Mouse (Mus musculus): ENCODE measurements around the gene Cxcl17. TPM values are rescaled to one million over a fixed set of nuclear protein-coding genes. Genes with fewer than 3 reads are reported as not detected.

Cxcl17 gene
- polyA plus RNA-seq, 1 experiment from 2014 or later = 0.40 TPM

DNA sequence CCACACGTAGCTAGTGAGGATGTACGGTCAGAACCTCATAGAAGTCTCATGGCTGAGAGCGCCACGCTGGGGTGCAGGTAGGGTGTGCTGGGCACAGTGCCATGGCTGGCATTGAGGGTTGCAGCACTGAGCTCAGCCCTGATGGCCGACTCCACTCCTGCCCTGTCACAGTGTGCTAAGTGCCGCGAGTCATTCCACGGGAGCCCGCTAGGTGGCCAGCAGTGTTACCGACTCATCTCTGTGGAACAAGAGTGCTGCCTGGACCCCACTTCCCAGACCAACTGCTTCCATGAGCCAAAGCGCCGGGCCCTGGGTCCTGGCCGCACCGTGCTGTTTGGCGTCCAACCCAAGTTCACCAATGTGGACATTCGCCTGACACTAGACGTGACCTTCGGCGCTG lies 49.5 kb downstream of the Cxcl17 start:
- H3K27ac ChIP-seq (replicated peaks) = no peak overlapping the region
- ATAC-seq (ENCODE audit: extremely low read depth, insufficient number of reproducible peaks, low FRiP score, low TSS enrichment) = no peak
- no peak overlapping the region for H3K4me3 ChIP-seq
- peaks cover 18% of the 10 kb centered on the region for H3K4me1 ChIP-seq
- H3K9me3 ChIP-seq = no peaks in the 10 kb centered on the region
- no peak overlapping the region for H3K9ac ChIP-seq
- peaks cover 58% of the 10 kb centered on the region for H3K36me3 ChIP-seq
- 81% methylated on average over 19 of the region's 19 CpGs for WGBS
- H3K27me3 ChIP-seq (replicated peaks) = peaks cover 34% of the 10 kb centered on the region
- H3K4me2 ChIP-seq = no peak overlapping the region

DNA sequence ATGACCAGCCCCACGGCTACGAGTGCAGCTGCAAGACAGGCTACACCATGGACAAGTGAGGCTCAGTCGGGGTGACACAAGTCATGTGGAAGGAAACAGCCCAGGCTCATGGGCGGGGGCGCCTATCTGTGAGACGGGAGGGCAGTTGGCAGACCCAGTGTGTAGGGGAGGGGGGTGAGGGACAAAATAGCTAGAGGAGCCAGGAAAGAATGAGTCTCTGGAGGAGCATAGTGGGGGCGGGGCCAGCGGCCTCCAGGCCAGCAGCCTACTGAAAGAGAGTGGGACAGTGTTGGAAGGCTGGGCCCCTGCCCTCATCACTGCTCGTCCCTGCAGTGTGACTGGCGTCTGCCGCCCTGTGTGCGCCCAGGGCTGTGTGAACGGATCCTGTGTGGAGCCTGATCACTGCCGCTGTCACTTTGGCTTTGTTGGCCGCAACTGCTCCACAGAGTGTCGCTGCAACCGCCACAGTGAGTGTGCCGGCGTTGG lies 53.9 kb downstream of the Cxcl17 start:
- Histone ChIP-seq H3K4me2 (peak overlapping the region; percentile 22; the same call in 1 of the 2 replicates), H3K4me1 (peaks cover 10% of the 10 kb centered on the region), H3K36me3 (peaks cover 82% of the 10 kb centered on the region), H3K4me3 (no peak overlapping the region), H3K27me3 (replicated peaks) (no peaks in the 10 kb centered on the region), H3K9ac (peak overlapping the region; percentile 33), H3K9me3 (no peaks in the 10 kb centered on the region), H3K27ac (replicated peaks) (peak overlapping the region; percentile 48; the same call in 1 of the 2 replicates)
- WGBS = 74% methylated on average over 19 of the region's 19 CpGs
- ATAC-seq (ENCODE audit: extremely low read depth, insufficient number of reproducible peaks, low FRiP score, low TSS enrichment) = peak; percentile 26; the same call in 1 of the 2 replicates

Other genes with a start within 250 kb of the Cxcl17 start
- 0.43 and 0.51 TPM in 2 replicates for gene Pou2f2, start 233.2 kb downstream of the Cxcl17 start, polyA plus RNA-seq (2015; fragmentation: Nextera tagmentation; extraction: Ambion mirVana)
- 5.3 and 6.6 TPM in 2 replicates for gene Dedd2, start 192.3 kb downstream of the Cxcl17 start, polyA plus RNA-seq (2015; fragmentation: Nextera tagmentation; extraction: Ambion mirVana)
- 2.1 TPM in 2 replicates for gene Zfp526, start 191.5 kb downstream of the Cxcl17 start, polyA plus RNA-seq (2015; fragmentation: Nextera tagmentation; extraction: Ambion mirVana)
- 7.8 and 8.2 TPM in 2 replicates for gene Gsk3a, start 175.0 kb downstream of the Cxcl17 start, polyA plus RNA-seq (2015; fragmentation: Nextera tagmentation; extraction: Ambion mirVana)
- 11.2 and 14.3 TPM in 2 replicates for gene Erf, start 162.1 kb downstream of the Cxcl17 start, polyA plus RNA-seq (2015; fragmentation: Nextera tagmentation; extraction: Ambion mirVana)
- gene Cic, start 145.2 kb downstream of the Cxcl17 start, polyA plus RNA-seq (2015; fragmentation: Nextera tagmentation; extraction: Ambion mirVana) = 22.9 and 23.4 TPM in 2 replicates
- gene Pafah1b3, start 114.9 kb downstream of the Cxcl17 start, polyA plus RNA-seq (2015; fragmentation: Nextera tagmentation; extraction: Ambion mirVana) = 145 and 154 TPM in 2 replicates
- 0.23 and 0.39 TPM in 2 replicates for gene Prr19, start 111.5 kb downstream of the Cxcl17 start, polyA plus RNA-seq (2015; fragmentation: Nextera tagmentation; extraction: Ambion mirVana)
- 0.11 and 0.34 TPM in 2 replicates for gene Tmem145, start 106.8 kb downstream of the Cxcl17 start, polyA plus RNA-seq (2015; fragmentation: Nextera tagmentation; extraction: Ambion mirVana)
- gene Megf8, start 95.7 kb downstream of the Cxcl17 start, polyA plus RNA-seq (2015; fragmentation: Nextera tagmentation; extraction: Ambion mirVana) = 7.0 and 7.5 TPM in 2 replicates
- gene Cnfn, start 43.2 kb downstream of the Cxcl17 start, polyA plus RNA-seq (2015; fragmentation: Nextera tagmentation; extraction: Ambion mirVana) = not detected in 2 replicates
- 5.7 and 6.9 TPM in 2 replicates for gene Lipe, start 14.2 kb downstream of the Cxcl17 start, polyA plus RNA-seq (2015; fragmentation: Nextera tagmentation; extraction: Ambion mirVana)
- gene Ceacam1, start 64.7 kb upstream of the Cxcl17 start, polyA plus RNA-seq (2015; fragmentation: Nextera tagmentation; extraction: Ambion mirVana) = 2.6 and 2.9 TPM in 2 replicates
- gene Ceacam2, start 127.0 kb upstream of the Cxcl17 start, polyA plus RNA-seq (2015; fragmentation: Nextera tagmentation; extraction: Ambion mirVana) = 0.05 TPM in 1 of 2 replicates, not detected in the other
- gene Erich4, start 203.0 kb upstream of the Cxcl17 start, polyA plus RNA-seq (2015; fragmentation: Nextera tagmentation; extraction: Ambion mirVana) = not detected in 2 replicates
- 49.5 and 57.7 TPM in 2 replicates for gene Dmac2, start 206.5 kb upstream of the Cxcl17 start, polyA plus RNA-seq (2015; fragmentation: Nextera tagmentation; extraction: Ambion mirVana)
- 5.7 and 5.8 TPM in 2 replicates for gene B3gnt8, start 213.8 kb upstream of the Cxcl17 start, polyA plus RNA-seq (2015; fragmentation: Nextera tagmentation; extraction: Ambion mirVana)
- gene Bckdha, start 246.1 kb upstream of the Cxcl17 start, polyA plus RNA-seq (2015; fragmentation: Nextera tagmentation; extraction: Ambion mirVana) = 56.3 and 56.9 TPM in 2 replicates
- 40.4 and 42.1 TPM in 2 replicates for gene Exosc5, start 246.3 kb upstream of the Cxcl17 start, polyA plus RNA-seq (2015; fragmentation: Nextera tagmentation; extraction: Ambion mirVana)

All from heart, embryonic 13.5 days (tissue).